Mouse (Mus musculus): ENCODE results near the gene Eif2b5.

Eif2b5 gene

DNA sequence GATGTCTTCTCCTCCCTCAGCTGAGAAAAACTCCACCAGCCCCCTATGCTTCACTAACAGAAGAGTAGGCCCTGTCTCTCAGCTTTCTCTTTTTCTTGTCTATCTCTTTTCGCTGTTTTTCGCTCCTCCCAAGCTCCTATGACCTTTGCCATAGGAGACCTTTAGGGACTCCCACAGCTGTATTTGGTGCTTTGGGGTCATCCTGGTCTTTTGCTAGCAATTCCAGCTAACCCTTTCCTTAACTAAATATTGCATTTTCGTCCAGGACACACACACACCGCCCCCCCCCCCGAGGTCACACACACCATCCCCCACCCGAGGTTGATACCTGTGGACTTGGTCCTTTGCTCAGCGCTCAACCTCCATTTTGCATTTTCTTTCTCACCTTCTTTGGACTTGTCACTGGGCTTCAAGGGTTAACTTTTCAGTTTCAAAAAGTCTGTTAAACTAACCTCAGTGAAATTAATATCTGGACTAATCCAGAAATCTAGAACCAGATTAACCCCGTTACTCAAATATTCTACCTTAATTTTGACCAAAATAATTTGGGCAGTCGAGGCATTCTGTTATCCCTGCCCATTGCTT lies 37.6 kb downstream of the Eif2b5 start:
- DNase-seq (ENCODE audit: low read depth, low spot score) = no peak

- DNase-seq (ENCODE audit: low read depth, low spot score) = peak; percentile 93
Measured at GRCm38 (mm10) chr16:20537071-20537471, 38.5 kb downstream of the Eif2b5 start.

- peak; percentile 84 for DNase-seq (ENCODE audit: low read depth, low spot score)
Measured at GRCm38 (mm10) chr16:20537601-20538320, 39.1 kb downstream of the Eif2b5 start.

DNA sequence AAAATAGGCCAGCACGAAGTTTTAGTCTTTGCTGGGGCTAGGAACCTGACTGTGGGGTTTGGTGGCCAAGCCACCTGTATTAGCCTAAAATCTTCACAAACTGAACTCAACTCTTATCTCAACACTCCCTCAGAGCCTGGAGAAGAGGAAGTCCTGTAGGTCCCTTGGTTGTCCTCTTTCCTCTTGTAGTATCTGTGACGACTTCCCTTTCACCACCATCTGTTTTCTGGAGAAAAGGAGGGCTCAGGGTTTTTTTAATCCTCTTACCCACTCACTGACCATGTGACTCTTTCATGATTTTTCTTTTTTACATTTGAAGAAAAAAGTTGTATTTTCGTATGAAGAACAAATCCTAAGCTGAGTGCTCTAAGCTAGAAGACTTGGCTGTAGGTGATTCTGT lies 41.0 kb downstream of the Eif2b5 start:
- no peak for DNase-seq (ENCODE audit: low read depth, low spot score)

- DNase-seq (ENCODE audit: low read depth, low spot score) = peak; percentile 82
Measured at GRCm38 (mm10) chr16:20540438-20540837, 41.8 kb downstream of the Eif2b5 start.

DNA sequence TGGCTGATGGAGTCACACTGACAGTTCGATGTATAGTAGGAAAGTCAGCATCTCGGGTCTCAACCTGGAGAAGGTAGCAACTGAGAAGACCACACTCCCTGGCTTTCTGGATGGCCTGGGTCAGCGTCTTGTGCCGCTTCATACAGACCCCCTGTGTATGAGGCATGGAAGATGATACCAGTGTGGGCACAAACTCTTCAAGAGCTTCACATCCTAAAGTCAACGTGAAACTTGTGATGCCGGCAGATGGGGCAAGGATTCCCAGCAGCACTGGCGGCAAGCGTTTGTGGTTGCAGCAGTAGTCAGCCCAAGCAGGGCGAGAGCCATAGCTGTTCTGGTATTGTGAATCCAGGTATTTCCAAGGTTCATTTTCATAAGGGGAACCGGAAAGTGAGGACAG lies 47.1 kb downstream of the Eif2b5 start:
- DNase-seq (ENCODE audit: low read depth, low spot score) = no peak

DNA sequence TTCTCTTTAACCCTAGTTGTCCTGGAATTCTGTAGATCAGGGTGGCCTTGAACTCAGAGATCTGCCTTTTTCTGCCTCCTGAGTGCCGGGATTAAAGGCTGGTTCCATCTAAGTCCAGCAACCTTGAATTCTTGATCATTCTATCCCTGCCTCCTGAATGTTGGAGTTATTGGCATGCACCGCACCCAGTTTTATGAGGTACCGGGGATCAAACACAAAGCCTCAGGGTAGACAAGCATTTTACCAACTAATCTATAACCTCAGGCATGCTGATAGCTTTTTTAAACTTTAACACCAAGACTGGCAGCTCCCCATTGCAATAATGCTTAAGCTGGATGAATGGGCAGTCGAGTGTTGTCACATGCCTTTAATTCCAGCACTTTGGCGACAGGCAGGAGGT lies 48.8 kb downstream of the Eif2b5 start:
- DNase-seq (ENCODE audit: low read depth, low spot score) = peak; percentile 50

DNA sequence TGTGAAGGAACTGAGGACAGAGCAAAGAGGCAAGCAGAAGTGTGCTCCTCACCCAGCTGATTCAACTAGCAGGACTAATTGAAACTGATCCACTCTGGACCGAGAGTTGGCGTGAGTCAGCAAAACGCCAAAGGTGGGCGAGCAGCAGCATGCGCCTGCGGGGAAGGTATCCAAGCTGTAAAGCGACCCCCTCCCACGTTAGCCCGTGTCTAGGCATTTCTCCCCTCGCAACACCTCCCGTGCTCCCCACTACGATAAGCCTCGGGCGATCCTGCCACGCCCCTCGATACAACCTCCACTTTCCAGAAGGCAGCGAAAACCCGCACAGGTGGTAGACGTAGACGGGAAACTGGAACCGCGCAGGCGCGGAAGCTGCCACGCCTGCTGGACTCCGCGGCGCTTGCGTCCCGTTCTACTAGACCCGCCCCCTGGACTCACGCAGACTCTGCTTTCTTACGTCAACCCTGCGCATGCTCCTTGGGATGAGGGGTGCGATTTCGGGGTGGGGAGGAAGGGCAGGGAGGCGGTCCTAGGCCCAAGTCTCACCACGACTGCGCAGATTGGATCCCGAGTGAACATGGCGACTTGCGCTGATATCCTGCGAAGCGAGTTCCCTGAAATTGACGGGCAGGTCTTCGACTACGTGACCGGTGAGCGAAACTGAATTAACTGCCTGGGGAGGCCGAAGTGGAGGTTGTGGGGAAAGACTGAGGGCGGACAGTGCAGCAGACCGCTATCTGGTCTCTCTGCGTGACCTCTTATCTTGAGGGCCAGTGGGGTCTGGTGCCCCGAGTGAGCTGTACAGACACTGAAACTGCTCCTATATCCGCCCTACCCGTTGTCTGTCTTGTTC lies 49.7 kb downstream of the Eif2b5 start, which contains the start of gene Abcf3:
Abcf3 (plus strand) TSS at position 482 of the 853 bp plus-strand sequence.
- peak; percentile 100 for DNase-seq (ENCODE audit: low read depth, low spot score)

- DNase-seq (ENCODE audit: low read depth, low spot score) = no peak
Measured at GRCm38 (mm10) chr16:20549161-20549560, 50.5 kb downstream of the Eif2b5 start.

DNA sequence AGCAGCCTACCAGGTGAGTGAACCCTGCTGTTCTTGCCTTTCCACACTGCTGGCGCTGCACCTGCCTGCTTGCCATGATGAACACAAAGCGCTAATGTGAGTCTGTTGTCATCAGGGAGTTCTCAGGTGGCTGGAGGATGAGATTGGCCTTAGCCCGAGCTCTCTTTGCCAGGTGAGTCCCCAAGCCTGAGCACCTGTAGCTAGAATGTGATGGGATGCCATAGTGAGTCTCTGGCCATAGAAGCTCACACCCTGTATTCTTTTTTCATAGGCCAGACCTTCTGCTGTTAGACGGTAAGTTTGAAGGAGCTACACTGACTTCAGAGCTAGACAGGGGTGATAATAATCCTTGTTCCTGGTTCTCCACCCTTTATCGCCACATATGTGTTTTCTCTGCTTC lies 53.1 kb downstream of the Eif2b5 start:
- DNase-seq (ENCODE audit: low read depth, low spot score) = no peak

DNA sequence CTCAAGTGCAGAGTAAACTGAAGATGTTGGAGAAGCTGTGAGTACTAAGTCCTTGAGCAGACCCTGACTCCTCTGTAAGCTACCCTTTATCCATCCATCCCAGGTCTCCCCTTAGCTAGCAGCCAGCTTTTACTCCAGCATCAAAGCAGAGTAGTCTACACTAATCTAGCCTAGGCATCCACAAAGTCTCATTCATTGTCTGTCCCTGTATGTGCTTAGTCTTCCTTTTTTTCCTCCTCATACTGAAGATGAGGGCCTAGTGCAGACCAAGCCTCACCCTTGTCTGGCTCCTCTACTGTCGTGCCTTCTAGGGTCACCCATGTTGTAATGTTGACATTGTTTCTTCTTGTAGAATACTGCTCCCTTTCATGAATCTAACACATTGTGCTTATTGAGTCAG lies 54.0 kb downstream of the Eif2b5 start:
- no peak for DNase-seq (ENCODE audit: low read depth, low spot score)

- no peak for DNase-seq (ENCODE audit: low read depth, low spot score)
Measured at GRCm38 (mm10) chr16:20555000-20555399, 56.4 kb downstream of the Eif2b5 start.

GRCm38 (mm10) chr16:20557381-20557780 lies 58.8 kb downstream of the Eif2b5 start:
- DNase-seq (ENCODE audit: low read depth, low spot score) = peak; percentile 67

Data from R1 (cell line).